Mouse (Mus musculus): ENCODE data around the gene Setd4. TPM values are rescaled to one million over a fixed set of nuclear protein-coding genes. Genes with fewer than 3 reads are reported as not detected.
A peak's percentile ranks its signal among the peaks of the same experiment; 100 is the strongest.
"Not testable (repeated sequence)": the region's sequence is repeated elsewhere in the genome, so short reads cannot be mapped to it uniquely, and the experiment has no call there.

Gene Setd4
- polyA plus RNA-seq, 2 experiments: 3.6 to 4.1 TPM

GRCm38 (mm10) chr16:93626745-93627144 is 22.9 kb upstream of the Setd4 start:
- 15% methylated on average over 1 of the region's 1 CpGs for WGBS (ENCODE audit: insufficient replicate concordance)
- TF ChIP-seq CTCF (IDR thresholded peaks at IDR 0.05; ENCODE audit: low read depth) (peak; percentile 53), EP300 (IDR thresholded peaks at IDR 0.05; ENCODE audit: low read depth) (no peak)
- DNase-seq (ENCODE audit: low read depth in 3 of 3, low spot score in 3 of 3): no peak
- ATAC-seq (ENCODE audit: insufficient read depth): no peak
- no peaks in the 10 kb centered on the region for H3K27me3 ChIP-seq (ENCODE audit: control insufficient read depth, insufficient read depth, low read length)
- H3K36me3 ChIP-seq (replicated peaks; ENCODE audit: control insufficient read depth, insufficient read depth, low read depth): no peaks in the 10 kb centered on the region
- H3K27ac ChIP-seq: no peak overlapping the region
- no peak overlapping the region for H3K4me2 ChIP-seq (ENCODE audit: low read depth)
- H3K4me3 ChIP-seq (ENCODE audit: insufficient read depth in 1 of 2, low read depth in 2 of 2, low read length in 2 of 2): no peak overlapping the region
- no peak overlapping the region for H3K9ac ChIP-seq (replicated peaks)
- H3K9me3 ChIP-seq (ENCODE audit: control insufficient read depth, low read length): no peaks in the 10 kb centered on the region
- H3K4me1 ChIP-seq (replicated peaks; ENCODE audit: control insufficient read depth in 2 of 2, insufficient read depth in 2 of 2, low read length in 1 of 2): no peaks in the 10 kb centered on the region

GRCm38 (mm10) chr16:93624671-93625070 is 20.8 kb upstream of the Setd4 start:
- ATAC-seq (ENCODE audit: insufficient read depth): no peak
- H3K4me2 ChIP-seq (ENCODE audit: low read depth): no peak overlapping the region

GRCm38 (mm10) chr16:93623759-93624158 is 19.9 kb upstream of the Setd4 start:
- not testable (repeated sequence) for ATAC-seq (ENCODE audit: insufficient read depth); DNase-seq (ENCODE audit: low read depth in 3 of 3, low spot score in 3 of 3); H3K4me2 ChIP-seq (ENCODE audit: low read depth); H3K27me3 ChIP-seq (ENCODE audit: control insufficient read depth, insufficient read depth, low read length); H3K9ac ChIP-seq (replicated peaks); H3K9me3 ChIP-seq (ENCODE audit: control insufficient read depth, low read length); H3K4me1 ChIP-seq (replicated peaks; ENCODE audit: control insufficient read depth in 2 of 2, insufficient read depth in 2 of 2, low read length in 1 of 2); H3K4me3 ChIP-seq (ENCODE audit: insufficient read depth in 1 of 2, low read depth in 2 of 2, low read length in 2 of 2); H3K27ac ChIP-seq; H3K36me3 ChIP-seq (replicated peaks; ENCODE audit: control insufficient read depth, insufficient read depth, low read depth)
- 59% methylated on average over 4 of the region's 4 CpGs for WGBS (ENCODE audit: insufficient replicate concordance)

More at GRCm38 (mm10) chr16:93624671-93625070, 20.8 kb upstream of the Setd4 start:
- Histone ChIP-seq H3K9ac (replicated peaks) (no peak overlapping the region), H3K36me3 (replicated peaks; ENCODE audit: control insufficient read depth, insufficient read depth, low read depth) (no peaks in the 10 kb centered on the region), H3K9me3 (ENCODE audit: control insufficient read depth, low read length) (no peaks in the 10 kb centered on the region), H3K27ac (no peak overlapping the region), H3K27me3 (ENCODE audit: control insufficient read depth, insufficient read depth, low read length) (no peaks in the 10 kb centered on the region), H3K4me1 (replicated peaks; ENCODE audit: control insufficient read depth in 2 of 2, insufficient read depth in 2 of 2, low read length in 1 of 2) (no peaks in the 10 kb centered on the region), H3K4me3 (ENCODE audit: insufficient read depth in 1 of 2, low read depth in 2 of 2, low read length in 2 of 2) (no peak overlapping the region)
- WGBS (ENCODE audit: insufficient replicate concordance): 60% methylated on average over 4 of the region's 4 CpGs
- no peak for TF ChIP-seq EP300 (IDR thresholded peaks at IDR 0.05; ENCODE audit: low read depth)
- no peak for TF ChIP-seq CTCF (IDR thresholded peaks at IDR 0.05; ENCODE audit: low read depth)
- DNase-seq (ENCODE audit: low read depth in 3 of 3, low spot score in 3 of 3): no peak

- Histone ChIP-seq H3K36me3 (replicated peaks; ENCODE audit: control insufficient read depth, insufficient read depth, low read depth) (no peaks in the 10 kb centered on the region), H3K4me1 (replicated peaks; ENCODE audit: control insufficient read depth in 2 of 2, insufficient read depth in 2 of 2, low read length in 1 of 2) (no peaks in the 10 kb centered on the region), H3K9ac (replicated peaks) (no peak overlapping the region), H3K27ac (no peak overlapping the region), H3K9me3 (ENCODE audit: control insufficient read depth, low read length) (no peaks in the 10 kb centered on the region), H3K27me3 (ENCODE audit: control insufficient read depth, insufficient read depth, low read length) (no peaks in the 10 kb centered on the region), H3K4me2 (ENCODE audit: low read depth) (no peak overlapping the region), H3K4me3 (ENCODE audit: insufficient read depth in 1 of 2, low read depth in 2 of 2, low read length in 2 of 2) (no peak overlapping the region)
- no peak for TF ChIP-seq EP300 (IDR thresholded peaks at IDR 0.05; ENCODE audit: low read depth)
- TF ChIP-seq CTCF (IDR thresholded peaks at IDR 0.05; ENCODE audit: low read depth): peak; percentile 92
- no peak for ATAC-seq (ENCODE audit: insufficient read depth)
- DNase-seq (ENCODE audit: low read depth in 3 of 3, low spot score in 3 of 3): no peak
- 19% methylated on average over 5 of the region's 5 CpGs for whole genome bisulfite sequencing (ENCODE audit: insufficient replicate concordance)
These were observed 11.4 kb upstream of the Setd4 start for GRCm38 (mm10) chr16:93615118-93615870.

DNA sequence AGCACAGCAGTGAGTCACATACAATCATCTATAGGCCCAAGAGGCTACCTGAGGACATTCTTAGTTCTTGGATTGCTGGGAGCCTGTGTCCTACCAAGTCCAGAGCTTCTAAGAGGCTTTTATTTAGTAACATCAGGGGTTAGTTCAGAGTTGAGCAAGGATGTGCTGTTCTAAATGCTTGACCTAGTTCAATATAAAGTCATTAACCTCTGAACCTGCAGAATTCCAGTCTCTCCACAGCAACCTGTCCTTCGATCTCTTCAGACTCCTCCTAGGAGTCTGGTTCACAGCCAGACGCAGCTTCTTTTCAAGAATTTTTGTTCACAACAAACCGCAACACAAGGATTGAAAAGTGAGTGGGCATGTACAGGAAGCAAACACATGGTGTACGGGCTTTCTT is 7.1 kb upstream of the Setd4 start:
- no peaks in the 10 kb centered on the region for H3K36me3 ChIP-seq (replicated peaks; ENCODE audit: control insufficient read depth, insufficient read depth, low read depth)
- no peaks in the 10 kb centered on the region for H3K9me3 ChIP-seq (ENCODE audit: control insufficient read depth, low read length)
- no peak overlapping the region for H3K9ac ChIP-seq (replicated peaks)
- H3K27me3 ChIP-seq (ENCODE audit: control insufficient read depth, insufficient read depth, low read length): no peaks in the 10 kb centered on the region
- 73% methylated on average over 4 of the region's 4 CpGs for WGBS (ENCODE audit: insufficient replicate concordance)
- no peak overlapping the region for H3K27ac ChIP-seq
- ATAC-seq (ENCODE audit: insufficient read depth) (no peak), DNase-seq (ENCODE audit: low read depth in 3 of 3, low spot score in 3 of 3) (no peak)
- peaks cover 0 to 3% of the 10 kb centered on the region in 2 experiments; a peak in 2 of 4 replicates for H3K4me1 ChIP-seq (replicated peaks; ENCODE audit: control insufficient read depth in 2 of 2, insufficient read depth in 2 of 2, low read length in 1 of 2)
- H3K4me2 ChIP-seq (ENCODE audit: low read depth): no peak overlapping the region
- no peak for TF ChIP-seq EP300 (IDR thresholded peaks at IDR 0.05; ENCODE audit: low read depth)
- no peak for TF ChIP-seq CTCF (IDR thresholded peaks at IDR 0.05; ENCODE audit: low read depth)
- H3K4me3 ChIP-seq (ENCODE audit: insufficient read depth in 1 of 2, low read depth in 2 of 2, low read length in 2 of 2): no peak overlapping the region

Data from liver, embryonic 14.5 days (tissue).